Mouse (Mus musculus) kidney, postnatal 0 days (tissue): ENCODE results near the gene Amotl1. TPM values are rescaled to one million over a fixed set of nuclear protein-coding genes. Genes with fewer than 3 reads are reported as not detected.

Source experiments
- ATAC-seq: fragments of 200-750 bp; cut with Nextera tagmentation; replicated peaks from 2 replicates; pipeline ENCODE4 v1.8.0; 2017; ENCODE audit warnings: low read depth, moderate number of reproducible peaks, moderate TSS enrichment, moderate library complexity; ENCODE audit not compliant: low FRiP score
- DNase-seq: peaks from one replicate; pipeline ENCODE4 v3.0.0-alpha.2; 2016; ENCODE audit warnings: low spot score
- H3K27ac ChIP-seq: fragments of 300-500 bp; sonication (generic); 2 replicates; pipeline ENCODE4 v1.5.1; 2014; ENCODE audit warnings: mild to moderate bottlenecking
- H3K27me3 ChIP-seq: fragments of 300-500 bp; sonication (generic); 2 replicates; pipeline ENCODE4 v1.6.1; 2014; ENCODE audit warnings: low read length, mixed read lengths; ENCODE audit not compliant: insufficient read depth
- H3K36me3 ChIP-seq: fragments of 300-500 bp; sonication (generic); 2 replicates; pipeline ENCODE4 v1.6.1; 2014; ENCODE audit warnings: low read length, mixed read lengths; ENCODE audit not compliant: insufficient read depth
- H3K4me1 ChIP-seq: fragments of 300-500 bp; sonication (generic); replicated peaks from 2 replicates; pipeline ENCODE4 v1.6.1; 2014; ENCODE audit warnings: antibody characterized with exemption, low read length, mixed read lengths; ENCODE audit not compliant: insufficient read depth
- H3K4me2 ChIP-seq: fragments of 300-500 bp; sonication (generic); 2 replicates; pipeline ENCODE4 v1.6.1; 2014; ENCODE audit warnings: mild to moderate bottlenecking, low read length, moderate library complexity, mixed read lengths
- H3K4me3 ChIP-seq: fragments of 300-500 bp; sonication (generic); replicated peaks from 2 replicates; pipeline ENCODE4 v1.5.1; 2014; ENCODE audit warnings: low read depth, low read length
- H3K9ac ChIP-seq: fragments of 300-500 bp; sonication (generic); 2 replicates; pipeline ENCODE4 v1.6.1; 2014; ENCODE audit warnings: low read depth, low read length
- H3K9me3 ChIP-seq: fragments of 300-500 bp; sonication (generic); replicated peaks from 2 replicates; pipeline ENCODE4 v1.6.1; 2016; ENCODE audit warnings: low read length, inconsistent platforms, mixed read lengths
- CTCF ChIP-seq: IDR thresholded peaks from 2 replicates; pipeline ENCODE4 v1.5.1; 2016; ENCODE audit warnings: antibody characterized with exemption, low read depth, mild to moderate bottlenecking, moderate library complexity
- WGBS: fragments of 180-500 bp; shearing (Covaris S2); extraction: QIAGEN DNeasy Blood & Tissue Kit; methylation state at CpG from one replicate; pipeline ENCODE4 v1.1.7; 2014; 5-methylcytosine and 5-hydroxymethylcytosine counted together
- polyA plus RNA-seq: library from polyadenylated mRNA; unstranded; fragments of >200 nt; fragmentation: Nextera tagmentation; extraction: Ambion mirVana; gene quantifications from 2 replicates; pipeline ENCODE4 v1.2.1, GENCODE M21; 2015

The Amotl1 gene
- 12.0 and 12.8 TPM in 2 replicates for polyA plus RNA-seq

DNA sequence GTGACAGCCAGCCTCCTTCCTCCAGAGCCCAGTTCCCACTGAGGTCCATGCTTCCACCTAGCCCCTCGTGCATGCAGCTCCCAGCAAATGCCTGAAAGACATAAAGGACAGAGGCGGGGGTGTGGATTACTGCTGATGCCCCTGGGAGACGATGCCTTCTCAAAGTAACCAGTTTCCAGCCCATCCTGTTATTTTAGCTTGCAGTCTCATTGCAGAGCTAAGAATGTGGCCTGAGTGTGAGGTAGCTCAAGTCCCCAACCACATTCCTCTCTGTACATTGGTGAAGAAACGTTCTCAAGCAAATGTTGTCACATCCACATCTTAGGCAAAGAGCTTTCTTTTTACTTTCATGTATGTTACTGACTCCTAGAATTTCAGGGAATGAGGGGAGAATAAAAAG, at the start of gene Amotl1:
Gene Amotl1 (minus strand): TSS at position 101 of the 400 bp plus-strand sequence.
- no peak within 1 kb of the TSS for H3K27ac ChIP-seq
- no peaks in the 10 kb centered on the region for H3K9me3 ChIP-seq
- DNase-seq (no peak), ATAC-seq (no peak)
- no peak for TF ChIP-seq CTCF
- H3K4me3 ChIP-seq = no peak within 1 kb of the TSS
- WGBS = 57% methylated on average over 4 of the region's 4 CpGs
- no peak within 1 kb of the TSS for H3K4me2 ChIP-seq
- H3K36me3 ChIP-seq = no peaks in the 10 kb centered on the region
- peaks cover 17% of the 10 kb centered on the region for H3K4me1 ChIP-seq
- H3K27me3 ChIP-seq = no peaks in the 10 kb centered on the region
- H3K9ac ChIP-seq = no peak within 1 kb of the TSS

DNA sequence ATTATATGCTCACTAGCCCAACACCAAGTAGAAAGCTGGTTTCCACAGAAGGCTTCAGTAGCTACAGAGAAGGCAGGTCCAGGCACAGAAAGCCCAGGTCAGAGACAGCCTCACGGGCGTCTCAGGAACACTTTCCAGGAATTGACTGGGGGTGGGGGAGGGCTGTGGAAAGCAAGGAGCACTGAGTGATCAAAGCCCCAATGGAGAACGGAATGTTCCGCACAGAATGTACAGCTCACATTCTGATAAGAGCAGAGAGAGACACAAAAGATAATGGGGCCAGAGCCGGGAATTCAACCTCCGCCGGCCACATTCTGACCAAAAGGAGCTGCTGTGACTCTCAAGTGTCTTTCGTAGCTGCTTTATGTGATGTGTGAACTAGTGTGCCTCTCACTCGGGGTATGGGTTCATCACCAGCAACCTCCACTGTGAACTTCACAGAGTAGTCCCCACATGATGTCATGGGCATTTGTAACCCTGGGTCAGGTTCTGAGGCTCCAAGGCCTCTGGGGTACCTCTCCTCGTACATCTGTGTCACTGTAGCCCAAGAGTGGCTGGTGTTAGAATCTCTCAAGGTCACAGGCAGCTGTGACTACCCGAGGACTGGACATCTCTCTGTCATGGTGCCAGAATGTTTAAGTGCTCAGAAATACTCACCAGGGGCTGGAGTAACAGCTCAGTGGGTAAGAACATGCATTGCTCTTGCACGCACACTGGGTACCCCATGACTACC, 44.7 kb upstream of the Amotl1 start:
- Histone ChIP-seq H3K27ac (no peak overlapping the region), H3K4me2 (no peak overlapping the region), H3K9ac (no peak overlapping the region), H3K9me3 (no peaks in the 10 kb centered on the region), H3K27me3 (no peaks in the 10 kb centered on the region), H3K4me1 (no peaks in the 10 kb centered on the region), H3K36me3 (no peaks in the 10 kb centered on the region), H3K4me3 (no peak overlapping the region)
- ATAC-seq (no peak), DNase-seq (no peak)
- TF ChIP-seq CTCF = no peak
- WGBS = 60% methylated on average over 12 of the region's 12 CpGs

DNA sequence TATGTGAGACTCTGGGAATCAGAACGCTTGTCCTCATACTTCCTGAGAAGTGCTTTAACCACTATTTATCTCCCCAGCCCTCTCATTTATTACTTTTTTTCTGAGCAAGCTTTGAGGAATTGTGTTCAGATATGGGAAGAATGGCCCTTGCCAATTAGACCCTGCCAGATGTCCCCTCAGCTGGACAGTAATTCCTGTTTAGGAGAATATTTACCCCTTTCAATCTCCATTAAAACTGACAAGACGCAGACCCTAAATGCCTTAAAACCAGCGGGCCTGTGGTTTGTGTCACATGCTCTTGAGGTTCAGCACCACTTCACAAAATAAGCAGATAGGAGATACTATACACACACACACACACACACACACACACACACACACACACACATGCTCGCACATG, 39.5 kb upstream of the Amotl1 start:
- no peak overlapping the region for H3K4me2 ChIP-seq
- H3K27me3 ChIP-seq = no peaks in the 10 kb centered on the region
- no peaks in the 10 kb centered on the region for H3K36me3 ChIP-seq
- H3K9ac ChIP-seq = no peak overlapping the region
- H3K4me3 ChIP-seq = no peak overlapping the region
- ATAC-seq (no peak), DNase-seq (peak; percentile 9)
- H3K27ac ChIP-seq = no peak overlapping the region
- H3K4me1 ChIP-seq = no peaks in the 10 kb centered on the region
- no peaks in the 10 kb centered on the region for H3K9me3 ChIP-seq
- TF ChIP-seq CTCF = no peak
- WGBS = 59% methylated on average over 4 of the region's 4 CpGs

DNA sequence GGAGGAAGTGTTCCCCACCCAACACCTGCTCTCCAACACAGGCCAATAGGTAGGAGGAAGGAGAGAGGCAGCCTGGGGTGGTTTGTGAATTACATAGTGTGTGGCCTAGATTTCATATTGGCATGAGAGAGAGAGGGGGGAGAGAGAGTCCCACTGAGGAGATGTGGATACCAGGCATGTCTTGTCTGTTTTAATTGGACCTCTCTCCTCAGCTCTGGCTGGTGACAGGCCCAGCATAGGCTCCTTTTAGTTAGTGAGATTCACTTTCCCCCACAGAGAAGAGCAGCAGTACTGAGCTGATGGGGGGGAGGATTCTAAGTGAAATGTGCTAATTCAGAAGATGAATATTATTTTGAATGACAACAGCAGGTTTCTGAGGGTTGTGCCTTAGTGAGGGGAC, 37.9 kb upstream of the Amotl1 start:
- no peak for ATAC-seq
- no peak for TF ChIP-seq CTCF

GRCm38 (mm10) chr9:14680584-14680983, 35.7 kb upstream of the Amotl1 start:
- H3K27ac ChIP-seq = no peak overlapping the region
- no peak overlapping the region for H3K9ac ChIP-seq
- 36% methylated on average over 2 of the region's 2 CpGs for WGBS
- H3K36me3 ChIP-seq = no peaks in the 10 kb centered on the region
- H3K9me3 ChIP-seq = no peaks in the 10 kb centered on the region
- ATAC-seq (no peak), DNase-seq (no peak)
- H3K4me3 ChIP-seq = no peak overlapping the region
- no peaks in the 10 kb centered on the region for H3K4me1 ChIP-seq
- no peaks in the 10 kb centered on the region for H3K27me3 ChIP-seq
- H3K4me2 ChIP-seq = no peak overlapping the region
- no peak for TF ChIP-seq CTCF

More for the DNA sequence above, 37.9 kb upstream of the Amotl1 start:
- Histone ChIP-seq H3K4me1 (no peaks in the 10 kb centered on the region), H3K4me2 (no peak overlapping the region), H3K36me3 (no peaks in the 10 kb centered on the region), H3K4me3 (no peak overlapping the region), H3K27me3 (no peaks in the 10 kb centered on the region), H3K27ac (no peak overlapping the region), H3K9ac (no peak overlapping the region), H3K9me3 (no peaks in the 10 kb centered on the region)
- DNase-seq = no peak

GRCm38 (mm10) chr9:14675707-14676691, 31.1 kb upstream of the Amotl1 start:
- Histone ChIP-seq H3K9ac (no peak overlapping the region), H3K36me3 (no peaks in the 10 kb centered on the region), H3K27me3 (no peaks in the 10 kb centered on the region), H3K4me2 (no peak overlapping the region), H3K4me3 (no peak overlapping the region), H3K4me1 (no peaks in the 10 kb centered on the region), H3K9me3 (no peaks in the 10 kb centered on the region), H3K27ac (no peak overlapping the region)
- WGBS = 68% methylated on average over 9 of the region's 9 CpGs
- ATAC-seq (peak; percentile 61; the same call in 1 of the 2 replicates), DNase-seq (peak; percentile 13)
- TF ChIP-seq CTCF = no peak
